In genomic region chr13:31547610-31548009, GRCm38 (mm10) we compare ENCODE assay signal across 21 mouse cellular contexts. TPM values are rescaled to one million over a fixed set of nuclear protein-coding genes. Genes with fewer than 3 reads are reported as not detected.
DNase-seq lines count a peak whose midpoint lies in the region; ATAC-seq and TF ChIP-seq lines count a peak whose summit lies in the region.
"Had no signal": no experiment of that assay in that cellular context is flagged by ENCODE, and none has a peak within 500 bp of the region (broad histone marks: within the 10 kb centered on the region; RNA-seq: fewer than 3 reads in every experiment).

No protein-coding gene starts in this region.

- no peak overlapping the region for H3K4me3 ChIP-seq in liver, adult 2 months (ENCODE audit: insufficient read depth, low read depth, low read length)
- H3K4me3 ChIP-seq in liver, embryonic 11.5 days (ENCODE audit: low read depth, low read length), result no peak overlapping the region
- no peak overlapping the region for H3K4me3 ChIP-seq in lung, embryonic 16.5 days (ENCODE audit: low read length)
- no peak overlapping the region for H3K4me3 ChIP-seq in stomach, embryonic 15.5 days (replicated peaks)
- H3K4me3 ChIP-seq in forebrain, postnatal 0 days (ENCODE audit: low read depth, low read length), result no peak overlapping the region
- H3K4me3 ChIP-seq: hindbrain, embryonic 13.5 days; neural tube, embryonic 13.5 days had no signal

- no peak for ATAC-seq in liver, embryonic 11.5 days (replicated peaks; ENCODE audit: low FRiP score)
- peak; percentile 97 for ATAC-seq in lung, embryonic 16.5 days (ENCODE audit: low read depth)
- ATAC-seq in stomach, embryonic 15.5 days (ENCODE audit: insufficient read depth, low FRiP score, low read depth), result peak; percentile 93
- ATAC-seq in forebrain, postnatal 0 days, result no peak

- H3K27me3 ChIP-seq in liver, adult 2 months (ENCODE audit: control insufficient read depth, insufficient read depth, low read length), result no peaks in the 10 kb centered on the region
- H3K27me3 ChIP-seq in liver, embryonic 11.5 days (replicated peaks; ENCODE audit: control insufficient read depth, insufficient read depth, low read length), result no peaks in the 10 kb centered on the region
- no peaks in the 10 kb centered on the region for H3K27me3 ChIP-seq in lung, embryonic 16.5 days (ENCODE audit: control insufficient read depth, insufficient read depth, low read depth, low read length)
- no peaks in the 10 kb centered on the region for H3K27me3 ChIP-seq in stomach, embryonic 15.5 days (replicated peaks)
- no peaks in the 10 kb centered on the region for H3K27me3 ChIP-seq in forebrain, postnatal 0 days (ENCODE audit: insufficient read depth, low read length)
- H3K27me3 ChIP-seq: hindbrain, embryonic 13.5 days; neural tube, embryonic 13.5 days had no signal

- H3K4me1 ChIP-seq in liver, adult 2 months (ENCODE audit: control insufficient read depth, insufficient read depth, low read length), result peaks cover 8% of the 10 kb centered on the region
- no peaks in the 10 kb centered on the region for H3K4me1 ChIP-seq in liver, embryonic 11.5 days (replicated peaks; ENCODE audit: control insufficient read depth, insufficient read depth, low read length)
- no peaks in the 10 kb centered on the region for H3K4me1 ChIP-seq in lung, embryonic 16.5 days (replicated peaks; ENCODE audit: control insufficient read depth, insufficient read depth, low read length)
- H3K4me1 ChIP-seq in stomach, embryonic 15.5 days, result no peaks in the 10 kb centered on the region
- H3K4me1 ChIP-seq in forebrain, postnatal 0 days (ENCODE audit: insufficient read depth), result no peaks in the 10 kb centered on the region
- H3K4me1 ChIP-seq: hindbrain, embryonic 13.5 days; neural tube, embryonic 13.5 days had no signal

- no peak overlapping the region for H3K9ac ChIP-seq in liver, adult 2 months (ENCODE audit: low read depth, low read length)
- H3K9ac ChIP-seq in liver, embryonic 11.5 days (ENCODE audit: low read depth, low read length), result no peak overlapping the region
- H3K9ac ChIP-seq in lung, embryonic 16.5 days (ENCODE audit: low read length), result no peak overlapping the region
- no peak overlapping the region for H3K9ac ChIP-seq in stomach, embryonic 15.5 days
- H3K9ac ChIP-seq in forebrain, postnatal 0 days, result no peak overlapping the region
- H3K9ac ChIP-seq: hindbrain, embryonic 13.5 days; neural tube, embryonic 13.5 days had no signal

- H3K79me2 ChIP-seq in liver, adult 2 months (ENCODE audit: control insufficient read depth, insufficient read depth, low read length), result no peaks in the 10 kb centered on the region

- peak overlapping the region; percentile 86 for H3K27ac ChIP-seq in liver, adult 2 months (replicated peaks; ENCODE audit: insufficient read depth, low read depth, low read length)
- no peak overlapping the region for H3K27ac ChIP-seq in liver, embryonic 11.5 days (ENCODE audit: low read depth, low read length)
- H3K27ac ChIP-seq in lung, embryonic 16.5 days (ENCODE audit: low read length), result peak overlapping the region; percentile 33; the same call in 1 of the 2 replicates
- H3K27ac ChIP-seq in stomach, embryonic 15.5 days, result peak overlapping the region; percentile 64
- no peak overlapping the region for H3K27ac ChIP-seq in forebrain, postnatal 0 days (ENCODE audit: low read depth, low read length)
- H3K27ac ChIP-seq: hindbrain, embryonic 13.5 days; neural tube, embryonic 13.5 days had no signal

- H3K4me2 ChIP-seq in liver, embryonic 11.5 days, result no peak overlapping the region
- no peak overlapping the region for H3K4me2 ChIP-seq in lung, embryonic 16.5 days (ENCODE audit: low read depth, low read length)
- no peak overlapping the region for H3K4me2 ChIP-seq in stomach, embryonic 15.5 days
- no peak overlapping the region for H3K4me2 ChIP-seq in forebrain, postnatal 0 days (ENCODE audit: low read depth)
- H3K4me2 ChIP-seq: hindbrain, embryonic 13.5 days; midbrain, embryonic 11.5 days; neural tube, embryonic 13.5 days had no signal

- peak; percentile 99 for DNase-seq in liver, adult 2 months (ENCODE audit: extremely low read depth, low read depth, low spot score)
- DNase-seq in liver, embryonic 11.5 days (ENCODE audit: low spot score), result no peak
- peak; percentile 25 for DNase-seq in large intestine, adult 2 months (ENCODE audit: low read depth, low spot score)
- DNase-seq in forebrain, postnatal 0 days, result no peak
- no peak for DNase-seq in cerebellum, postnatal 4 days (ENCODE audit: low spot score in 2 of 2)
- no peak for DNase-seq in spleen, adult 12 weeks (ENCODE audit: low spot score)
- DNase-seq: adrenal gland, adult 8-10 months; cerebellum, adult 11 months; cerebellum, postnatal 25 days; kidney, adult 18-20 months; kidney, postnatal 10 days; right cerebral cortex, postnatal 25 days; thymus, adult 2 months had no signal

- H3K36me3 ChIP-seq in liver, adult 2 months (ENCODE audit: control insufficient read depth, insufficient read depth, low read length), result no peaks in the 10 kb centered on the region
- H3K36me3 ChIP-seq in liver, embryonic 11.5 days (ENCODE audit: control insufficient read depth, insufficient read depth, low read length), result no peaks in the 10 kb centered on the region
- no peaks in the 10 kb centered on the region for H3K36me3 ChIP-seq in lung, embryonic 16.5 days (ENCODE audit: control insufficient read depth, insufficient read depth, low read length)
- H3K36me3 ChIP-seq in stomach, embryonic 15.5 days, result no peaks in the 10 kb centered on the region
- no peaks in the 10 kb centered on the region for H3K36me3 ChIP-seq in forebrain, postnatal 0 days (ENCODE audit: insufficient read depth)
- H3K36me3 ChIP-seq: hindbrain, embryonic 13.5 days; neural tube, embryonic 13.5 days had no signal

- H3K9me3 ChIP-seq in liver, embryonic 11.5 days (ENCODE audit: control insufficient read depth, low read length), result no peaks in the 10 kb centered on the region
- H3K9me3 ChIP-seq in lung, embryonic 16.5 days (ENCODE audit: control insufficient read depth, low read length), result no peaks in the 10 kb centered on the region
- no peaks in the 10 kb centered on the region for H3K9me3 ChIP-seq in stomach, embryonic 15.5 days
- no peaks in the 10 kb centered on the region for H3K9me3 ChIP-seq in forebrain, postnatal 0 days (ENCODE audit: low read length)
- H3K9me3 ChIP-seq: hindbrain, embryonic 13.5 days; neural tube, embryonic 13.5 days had no signal

- TF ChIP-seq POLR2A in liver, adult 2 months (IDR thresholded peaks at IDR 0.05; ENCODE audit: extremely low read depth, insufficient read depth, low read length), result no peak

- TF ChIP-seq CTCF in liver, adult 2 months (IDR thresholded peaks at IDR 0.05; ENCODE audit: low read depth, low read length), result no peak
- no peak for TF ChIP-seq CTCF in forebrain, postnatal 0 days (IDR thresholded peaks at IDR 0.05; ENCODE audit: low read depth)

- WGBS in liver, adult 2 months, result 21% methylated on average over 9 of the region's 9 CpGs
- 86% methylated on average over 9 of the region's 9 CpGs for WGBS in liver, embryonic 11.5 days
- WGBS in large intestine, adult 2 months, result 37% methylated on average over 9 of the region's 9 CpGs
- 66% methylated on average over 9 of the region's 9 CpGs for WGBS in lung, embryonic 16.5 days
- WGBS in stomach, embryonic 15.5 days, result 65% methylated on average over 9 of the region's 9 CpGs
- WGBS in forebrain, postnatal 0 days, result 90% methylated on average over 9 of the region's 9 CpGs

RNA-seq across cellular contexts. Expression of gene Foxq1, which starts 8.3 kb away (rescaled TPM):
- 1.6 and 3.9 TPM in 2 replicates for total RNA-seq in liver, adult 2 months (2014; rRNA removed)
- polyA plus RNA-seq in liver, adult 2 months (2012; rRNA removed), result 5.1 and 10.2 TPM in 2 replicates
- polyA plus RNA-seq in liver, embryonic 11.5 days (2014; fragmentation: Nextera tagmentation; extraction: Ambion mirVana), result 0.05 and 0.08 TPM in 2 replicates
- 0.53 and 1.2 TPM in 2 replicates for polyA plus RNA-seq in large intestine, adult 2 months (2012; rRNA removed)
- polyA plus RNA-seq in lung, embryonic 16.5 days (2015; fragmentation: Nextera tagmentation; extraction: Ambion mirVana), result 0.79 and 0.88 TPM in 2 replicates
- 15.1 and 16.7 TPM in 2 replicates for polyA plus RNA-seq in stomach, embryonic 15.5 days (2015; fragmentation: Nextera tagmentation; extraction: Ambion mirVana)
- 2.8 and 5.4 TPM in 2 replicates for total RNA-seq in forebrain, postnatal 0 days (2014; rRNA removed)
- 2.9 and 3.4 TPM in 2 replicates for polyA plus RNA-seq in forebrain, postnatal 0 days (2015; fragmentation: Nextera tagmentation; extraction: Ambion mirVana)

RNA-seq across cellular contexts. Expression of gene A530084C06Rik, which starts 11.5 kb away (rescaled TPM):
- total RNA-seq in liver, adult 2 months (2014; rRNA removed), result 0.46 and 0.60 TPM in 2 replicates
- polyA plus RNA-seq in liver, adult 2 months (2012; rRNA removed), result 0.21 and 0.25 TPM in 2 replicates
- not detected in 2 replicates for polyA plus RNA-seq in liver, embryonic 11.5 days (2014; fragmentation: Nextera tagmentation; extraction: Ambion mirVana)
- 0.12 and 0.16 TPM in 2 replicates for polyA plus RNA-seq in large intestine, adult 2 months (2012; rRNA removed)
- polyA plus RNA-seq in lung, embryonic 16.5 days (2015; fragmentation: Nextera tagmentation; extraction: Ambion mirVana), result not detected in 2 replicates
- polyA plus RNA-seq in stomach, embryonic 15.5 days (2015; fragmentation: Nextera tagmentation; extraction: Ambion mirVana), result not detected in 2 replicates
- total RNA-seq in forebrain, postnatal 0 days (2014; rRNA removed), result 0.69 and 2.8 TPM in 2 replicates
- not detected in 2 replicates for polyA plus RNA-seq in forebrain, postnatal 0 days (2015; fragmentation: Nextera tagmentation; extraction: Ambion mirVana)
- total RNA-seq: adrenal gland, adult 8-10 months; gastrocnemius, adult 8-10 months had no signal
- polyA plus RNA-seq: embryonic facial prominence, embryonic 11.5 days; heart, postnatal 0 days; hindbrain, embryonic 13.5 days; midbrain, embryonic 11.5 days; neural tube, embryonic 13.5 days had no signal

Comparison
In these comparisons a context has a peak if more than half of its experiments do, and no peak if none do; other contexts are left out.
1. DNase-seq: peak in liver, adult 2 months (single experiment) and large intestine, adult 2 months (single experiment); none in liver, embryonic 11.5 days (single experiment), forebrain, postnatal 0 days (single experiment), cerebellum, postnatal 4 days (0 of 2) and spleen, adult 12 weeks (single experiment).
2. H3K27ac ChIP-seq: peak in liver, adult 2 months (single experiment), lung, embryonic 16.5 days (single experiment) and stomach, embryonic 15.5 days (single experiment); none in liver, embryonic 11.5 days (single experiment) and forebrain, postnatal 0 days (single experiment).
3. ATAC-seq: peak in lung, embryonic 16.5 days (single experiment) and stomach, embryonic 15.5 days (single experiment); none in liver, embryonic 11.5 days (single experiment) and forebrain, postnatal 0 days (single experiment).